Mouse (Mus musculus): Measurements from ENCODE around the gene Nop9.

Nop9 gene

GRCm38 (mm10) chr14:55777806-55778205 is 32.3 kb downstream of the Nop9 start:
- DNase-seq: peak in 1 of 2 experiments; percentile 31

- peak in 1 of 2 experiments; percentile 23 for DNase-seq
These were observed 33.2 kb downstream of the Nop9 start for GRCm38 (mm10) chr14:55778686-55779085.

- DNase-seq: peak in 1 of 2 experiments; percentile 31
These were observed 34.2 kb downstream of the Nop9 start for GRCm38 (mm10) chr14:55779656-55780055.

GRCm38 (mm10) chr14:55780736-55781135 is 35.2 kb downstream of the Nop9 start:
- no peak for DNase-seq

- peak; percentile 69 to 79 for DNase-seq
These were observed 35.8 kb downstream of the Nop9 start for GRCm38 (mm10) chr14:55781310-55781709.

- DNase-seq: peak; percentile 9 to 19
These were observed 37.0 kb downstream of the Nop9 start for GRCm38 (mm10) chr14:55782361-55782960.

- DNase-seq: peak; percentile 36 to 42
These were observed 37.9 kb downstream of the Nop9 start for GRCm38 (mm10) chr14:55783171-55783957.

- peak; percentile 37 to 66 for DNase-seq
These were observed 38.4 kb downstream of the Nop9 start, which contains the start of gene Adcy4 for GRCm38 (mm10) chr14:55783958-55784235. Gene Adcy4 (minus strand): TSS chr14:55784095.

- DNase-seq: peak; percentile 13 to 33
These were observed 39.7 kb downstream of the Nop9 start for GRCm38 (mm10) chr14:55785195-55785594.

- peak in 1 of 2 experiments; percentile 25 for DNase-seq
These were observed 42.2 kb downstream of the Nop9 start for GRCm38 (mm10) chr14:55787731-55788130.

GRCm38 (mm10) chr14:55788256-55789050 is 43.0 kb downstream of the Nop9 start, which contains the start of gene Ripk3:
Gene Ripk3 (minus strand): TSS chr14:55788865.
- DNase-seq: peak; percentile 49 to 61

GRCm38 (mm10) chr14:55793461-55793860 is 48.0 kb downstream of the Nop9 start:
- peak in 1 of 2 experiments; percentile 0 for DNase-seq

- DNase-seq: peak in 1 of 2 experiments; percentile 9
These were observed 48.5 kb downstream of the Nop9 start for GRCm38 (mm10) chr14:55793946-55794345.

- DNase-seq: peak in 1 of 2 experiments; percentile 1
These were observed 50.1 kb downstream of the Nop9 start for GRCm38 (mm10) chr14:55795380-55796163.

All from kidney, postnatal 25 days (tissue).